Mouse (Mus musculus) CH12.LX (cell line): Measurements from ENCODE around the gene Elf5. TPM values are rescaled to one million over a fixed set of nuclear protein-coding genes. Genes with fewer than 3 reads are reported as not detected.

Source experiments
- DNase-seq: peaks from one replicate; pipeline ENCODE4 v3.0.0-alpha.2; 2013; ENCODE audit errors: extremely low read depth
- H3K27ac ChIP-seq: 2 replicates; pipeline ENCODE4 v1.5.1; 2012; ENCODE audit warnings: low read depth, mild to moderate bottlenecking, control low read depth, moderate library complexity; ENCODE audit not compliant: insufficient read depth
- H3K27me3 ChIP-seq: replicated peaks from 2 replicates; pipeline ENCODE3; 2012; ENCODE audit warnings: inconsistent platforms
- H3K36me3 ChIP-seq, 2 experiments: replicated peaks in 1 of 2; 2 replicates each; pipeline versions ENCODE3 to v1.6.1; 2012; ENCODE audit warnings: inconsistent platforms in 1 of 2, low read length in 1 of 2, mild to moderate bottlenecking in 1 of 2, mixed read lengths in 1 of 2, moderate library complexity in 1 of 2; ENCODE audit not compliant: control insufficient read depth in 1 of 2, insufficient read depth in 1 of 2
- H3K4me1 ChIP-seq, 2 experiments: 2 replicates each; pipeline ENCODE4 v1.6.1; 2012; ENCODE audit warnings: inconsistent platforms in 1 of 2, moderate library complexity in 1 of 2; ENCODE audit not compliant: insufficient read depth in 2 of 2, control insufficient read depth in 1 of 2
- H3K4me2 ChIP-seq: 2 replicates; pipeline ENCODE4 v1.6.1; 2012; ENCODE audit warnings: low read depth, mild to moderate bottlenecking, control low read depth; ENCODE audit not compliant: poor library complexity, insufficient read depth, severe bottlenecking
- H3K4me3 ChIP-seq, 3 experiments: fragments of 150-350 bp in 1 of 3; sonication (generic) in 1 of 3; replicated peaks in 1 of 3; 2 replicates each; pipeline versions ENCODE3 to v1.5.1; 2011 to 2012; ENCODE audit warnings: low read depth in 2 of 3, low read length in 2 of 3, mild to moderate bottlenecking in 2 of 3, moderate library complexity in 2 of 3, control low read depth in 1 of 3, improper control_type of control experiment in 1 of 3, inconsistent platforms in 1 of 3, mixed read lengths in 1 of 3; ENCODE audit not compliant: poor library complexity in 1 of 3
- H3K79me2 ChIP-seq: replicated peaks from 2 replicates; pipeline ENCODE4 v1.6.1; 2012; ENCODE audit warnings: mild to moderate bottlenecking, moderate library complexity; ENCODE audit not compliant: control insufficient read depth, poor library complexity, insufficient read depth, severe bottlenecking; ENCODE audit errors: extremely low read depth
- H3K9ac ChIP-seq: 2 replicates; pipeline ENCODE4 v1.6.1; 2012; ENCODE audit warnings: low read depth, mild to moderate bottlenecking, control low read depth, moderate library complexity; ENCODE audit not compliant: insufficient read depth
- H3K9me3 ChIP-seq: replicated peaks from 2 replicates; pipeline ENCODE3; 2012; ENCODE audit warnings: low read length, inconsistent platforms, mixed read lengths
- BHLHE40 ChIP-seq: IDR thresholded peaks from 2 replicates; pipeline ENCODE4 v1.6.1; 2011; ENCODE audit warnings: mild to moderate bottlenecking, low read depth, low read length, improper control_type of control experiment
- CHD1 ChIP-seq: IDR thresholded peaks from 2 replicates; pipeline ENCODE4 v1.6.1; 2012; ENCODE audit warnings: low read depth, low read length, improper control_type of control experiment, inconsistent platforms
- CHD2 ChIP-seq: IDR thresholded peaks from 2 replicates; pipeline ENCODE4 v1.6.1; 2011; ENCODE audit warnings: low read length, improper control_type of control experiment
- CTCF ChIP-seq, 2 experiments: IDR thresholded peaks in 1 of 2; conservative IDR thresholded peaks in 1 of 2; 2 replicates each; pipeline ENCODE4 v1.5.1; 2011 to 2012; ENCODE audit warnings: low read depth in 2 of 2, low read length in 2 of 2, improper control_type of control experiment in 1 of 2, inconsistent platforms in 1 of 2, mild to moderate bottlenecking in 1 of 2, moderate library complexity in 1 of 2
- E2F4 ChIP-seq: IDR thresholded peaks from 2 replicates; pipeline ENCODE4 v1.6.1; 2011; ENCODE audit warnings: low read depth, low read length, improper control_type of control experiment; ENCODE audit not compliant: insufficient replicate concordance
- ELF1 ChIP-seq: IDR thresholded peaks from 2 replicates; pipeline ENCODE4 v1.6.1; 2014; ENCODE audit warnings: low read depth, mild to moderate bottlenecking, inconsistent platforms, low read length, improper control_type of control experiment
- EP300 ChIP-seq: IDR thresholded peaks from 2 replicates; pipeline ENCODE4 v1.6.1; 2011; ENCODE audit warnings: low read length, improper control_type of control experiment
- ETS1 ChIP-seq: conservative IDR thresholded peaks from 2 replicates; pipeline ENCODE4 v1.6.1; 2012; ENCODE audit warnings: low read depth, mild to moderate bottlenecking, inconsistent platforms, low read length, improper control_type of control experiment, moderate library complexity
- GABPA ChIP-seq: IDR thresholded peaks from 2 replicates; pipeline ENCODE4 v1.6.1; 2012; ENCODE audit warnings: low read depth, low read length, improper control_type of control experiment, inconsistent platforms; ENCODE audit not compliant: insufficient replicate concordance
- HCFC1 ChIP-seq: IDR thresholded peaks from 2 replicates; pipeline ENCODE4 v1.6.1; 2012; ENCODE audit warnings: low read depth, mild to moderate bottlenecking, inconsistent platforms, low read length, improper control_type of control experiment
- IRF4 ChIP-seq: IDR thresholded peaks from 2 replicates; pipeline ENCODE4 v1.6.1; 2014; ENCODE audit warnings: low read depth, mild to moderate bottlenecking, inconsistent platforms, low read length, improper control_type of control experiment
- JUN ChIP-seq: IDR thresholded peaks from 2 replicates; pipeline ENCODE4 v1.6.1; 2011; ENCODE audit warnings: low read depth, mild to moderate bottlenecking, low read length, improper control_type of control experiment, moderate library complexity; ENCODE audit not compliant: insufficient read depth
- KAT2A ChIP-seq: IDR thresholded peaks from 2 replicates; pipeline ENCODE4 v1.6.1; 2012; ENCODE audit warnings: low read length, improper control_type of control experiment, inconsistent platforms; ENCODE audit not compliant: insufficient replicate concordance
- MAFK ChIP-seq: IDR thresholded peaks from 2 replicates; pipeline ENCODE4 v1.6.1; 2011; ENCODE audit warnings: low read length, improper control_type of control experiment; ENCODE audit not compliant: insufficient replicate concordance
- MAZ ChIP-seq: IDR thresholded peaks from 2 replicates; pipeline ENCODE4 v1.6.1; 2012; ENCODE audit warnings: low read depth, mild to moderate bottlenecking, inconsistent platforms, low read length, improper control_type of control experiment, moderate library complexity
- MEF2A ChIP-seq: IDR thresholded peaks from 2 replicates; pipeline ENCODE4 v1.6.1; 2014; ENCODE audit warnings: low read depth, mild to moderate bottlenecking, inconsistent platforms, low read length, improper control_type of control experiment, borderline replicate concordance
- MXI1 ChIP-seq: IDR thresholded peaks from 2 replicates; pipeline ENCODE4 v1.6.1; 2011; ENCODE audit warnings: mild to moderate bottlenecking, low read depth, low read length, improper control_type of control experiment
- MYC ChIP-seq: IDR thresholded peaks from 2 replicates; pipeline ENCODE4 v1.6.1; 2011; ENCODE audit warnings: low read depth, mild to moderate bottlenecking, improper control_type of control experiment, low read length
- NELFE ChIP-seq: IDR thresholded peaks from 2 replicates; pipeline ENCODE4 v1.6.1; 2011; ENCODE audit warnings: low read depth, low read length, improper control_type of control experiment
- NRF1 ChIP-seq: IDR thresholded peaks from 2 replicates; pipeline ENCODE4 v1.6.1; 2014; ENCODE audit warnings: low read depth, mild to moderate bottlenecking, inconsistent platforms, low read length, improper control_type of control experiment, moderate library complexity
- POLR2A ChIP-seq: IDR thresholded peaks from 2 replicates; pipeline ENCODE4 v1.6.1; 2011; ENCODE audit warnings: low read depth, mild to moderate bottlenecking, improper control_type of control experiment, low read length
- POLR2AphosphoS2 ChIP-seq: IDR thresholded peaks from 2 replicates; pipeline ENCODE4 v1.6.1; 2011; ENCODE audit warnings: low read depth, low read length, improper control_type of control experiment
- RAD21 ChIP-seq: IDR thresholded peaks from 2 replicates; pipeline ENCODE4 v1.6.1; 2011; ENCODE audit warnings: low read depth, mild to moderate bottlenecking, low read length, improper control_type of control experiment, moderate library complexity
- SIN3A ChIP-seq: IDR thresholded peaks from 2 replicates; pipeline ENCODE4 v1.6.1; 2012; ENCODE audit warnings: low read length, improper control_type of control experiment, inconsistent platforms
- SMC3 ChIP-seq: IDR thresholded peaks from 2 replicates; pipeline ENCODE4 v1.6.1; 2011; ENCODE audit warnings: low read depth, low read length, improper control_type of control experiment
- TBP ChIP-seq: conservative IDR thresholded peaks from 2 replicates; pipeline ENCODE4 v1.6.1; 2011; ENCODE audit warnings: low read depth, low read length, improper control_type of control experiment
- TCF12 ChIP-seq: IDR thresholded peaks from 2 replicates; pipeline ENCODE4 v1.6.1; 2014; ENCODE audit warnings: low read depth, mild to moderate bottlenecking, inconsistent platforms, low read length, improper control_type of control experiment
- USF1 ChIP-seq: IDR thresholded peaks from 2 replicates; pipeline ENCODE4 v1.6.1; 2014; ENCODE audit warnings: low read depth, mild to moderate bottlenecking, inconsistent platforms, low read length, improper control_type of control experiment
- ZC3H11A ChIP-seq: IDR thresholded peaks from 2 replicates; pipeline ENCODE4 v1.6.1; 2012; ENCODE audit warnings: low read depth, mild to moderate bottlenecking, inconsistent platforms, low read length, improper control_type of control experiment
- ZKSCAN1 ChIP-seq: IDR thresholded peaks from 2 replicates; pipeline ENCODE4 v1.6.1; 2012; ENCODE audit warnings: low read depth, inconsistent platforms, low read length, improper control_type of control experiment, borderline replicate concordance
- ZMIZ1 ChIP-seq: IDR thresholded peaks from 2 replicates; pipeline ENCODE4 v1.6.1; 2012; ENCODE audit warnings: low read depth, mild to moderate bottlenecking, inconsistent platforms, low read length, improper control_type of control experiment
- ZNF384 ChIP-seq: IDR thresholded peaks from 2 replicates; pipeline ENCODE4 v1.6.1; 2012; ENCODE audit warnings: low read depth, low read length, improper control_type of control experiment, inconsistent platforms
- dilution Hi-C: fragments of 300-500 bp; cut with MboI; formaldehyde crosslinking; loops from 2 replicates; pipeline ENCODE4 v1.14.3; 2020; ENCODE audit warnings: low sequenced_read_pairs; ENCODE audit not compliant: extremely low pct_unique_long_range_greater_than_20kb, extremely low pct_ligation_motif_present
- in situ Hi-C: fragments of 300-500 bp; cut with MboI; formaldehyde crosslinking; loops from 3 replicates; pipeline ENCODE4 v1.14.3; 2019; ENCODE audit warnings: low sequenced_read_pairs, low pct_ligation_motif_present, low pct_unique_long_range_greater_than_20kb, mixed read lengths
- polyA plus RNA-seq: library from polyadenylated mRNA; unstranded; fragments of >175 nt; gene quantifications from 2 replicates; pipeline ENCODE4 v1.2.1, GENCODE M21; 2012; ENCODE audit warnings: low read depth; ENCODE audit not compliant: insufficient read length
- total RNA-seq, 2 experiments: library from RNA; depleted of rRNA; stranded (reverse); fragments of 300-350 nt in 1 of 2; fragments of >200 nt in 1 of 2; gene quantifications; 2 replicates each; pipeline ENCODE4 v1.2.3; 2012 to 2014

The Elf5 gene
- total and polyA plus RNA-seq, 3 experiments = not detected

DNA sequence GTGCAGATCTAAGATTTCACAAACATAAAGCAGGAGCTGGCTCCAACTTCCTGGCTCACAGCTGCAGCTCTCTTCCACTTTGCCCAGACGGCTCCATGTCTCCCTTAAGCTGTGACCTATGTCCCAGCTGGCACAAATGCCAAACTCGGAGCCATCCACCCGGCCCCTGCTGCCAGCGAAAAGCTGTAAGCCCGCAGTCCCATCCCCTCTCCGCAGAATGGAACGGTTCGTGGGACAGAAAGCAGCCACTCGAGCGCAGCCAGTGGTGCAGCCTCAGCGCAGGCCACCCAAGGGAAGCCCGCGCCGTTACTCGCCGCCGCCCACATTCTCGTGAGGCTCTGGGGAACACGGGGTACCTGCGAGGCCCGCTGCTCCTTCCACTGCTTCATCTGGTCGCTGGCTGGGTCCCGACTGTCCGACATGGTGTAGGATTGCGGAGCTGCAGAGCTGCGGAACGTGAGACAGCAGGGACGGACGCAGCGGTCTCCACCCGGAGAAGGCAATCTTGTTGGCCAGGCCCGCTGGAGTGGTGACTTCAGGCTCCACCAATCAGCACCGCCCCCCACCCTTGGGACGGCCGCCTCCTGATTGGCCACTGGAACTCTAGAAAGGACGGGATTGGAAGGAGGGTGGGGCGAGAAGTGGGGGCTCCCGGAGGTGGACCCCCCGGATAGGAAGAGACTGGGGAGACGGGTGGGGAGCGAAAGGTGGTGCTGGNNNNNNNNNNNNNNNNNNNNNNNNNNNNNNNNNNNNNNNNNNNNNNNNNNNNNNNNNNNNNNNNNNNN, 73.3 kb downstream of the Elf5 start, which contains the start of gene Cat:
TSS of gene Cat (minus strand) at position 544 of the 785 bp plus-strand sequence.
- H3K9me3 ChIP-seq = no peaks in the 10 kb centered on the region
- H3K27ac ChIP-seq = peak within 1 kb of the TSS; percentile 36; the same call in 1 of the 2 replicates
- DNase-seq = peak; percentile 92
- peaks cover 16 to 56% of the 10 kb centered on the region in 2 experiments for H3K4me1 ChIP-seq
- in situ Hi-C loops = no loop called here
- 0 out of 2 replicates have a peak, but pooled peaks cover 2% of the 10 kb centered on the region for H3K79me2 ChIP-seq
- peak within 1 kb of the TSS; percentile 74 for H3K9ac ChIP-seq
- peak within 1 kb of the TSS; percentile 93 for H3K4me2 ChIP-seq
- peaks cover 2 to 21% of the 10 kb centered on the region in 2 experiments for H3K36me3 ChIP-seq
- TF ChIP-seq NRF1 (peak; percentile 35; the same call in 1 of the 2 replicates), USF1 (no peak), BHLHE40 (peak; percentile 50; the same call in 1 of the 2 replicates), E2F4 (no peak), SMC3 (no peak), HCFC1 (peak; percentile 40), JUN (no peak), GABPA (no peak), SIN3A (peak; percentile 69), MAFK (no peak), MXI1 (peak; percentile 57; the same call in 1 of the 2 replicates), NELFE (peak; percentile 90), ZNF384 (no peak), MEF2A (no peak), ZMIZ1 (peak; percentile 85; the same call in 1 of the 2 replicates), ZKSCAN1 (no peak), RAD21 (no peak), MAZ (peak; percentile 95), CHD2 (0 out of 2 replicates have a peak, but pooled peaks have one; percentile 38), MYC (no peak), ETS1 (no peak), POLR2AphosphoS2 (peak; percentile 62; the same call in 1 of the 2 replicates), CHD1 (peak; percentile 10; the same call in 1 of the 2 replicates), ZC3H11A (no peak), TCF12 (peak; percentile 61; the same call in 1 of the 2 replicates), POLR2A (peak; percentile 97), ELF1 (peak; percentile 62), EP300 (no peak), IRF4 (no peak), KAT2A (no peak), CTCF (conservative IDR thresholded peaks at IDR 0.05 in 1 of 2, IDR thresholded peaks at IDR 0.05 in 1 of 2; ENCODE audit: low read depth in 2 of 2, low read length in 2 of 2) (no peak), TBP (peak; percentile 79)
- no peaks in the 10 kb centered on the region for H3K27me3 ChIP-seq
- dilution Hi-C loops = no loop called here
- peak within 1 kb of the TSS; percentile 61 to 81 (median 77) for H3K4me3 ChIP-seq
